Mouse (Mus musculus) spleen, postnatal 14 days (tissue): ENCODE measurements at regions not wholly inside any gene's neighbourhood (a gene's known extent, or its start where the extent isn't known, plus 50 kb on each side); places are given as distances from the start of the nearest gene placed in this dataset.

Experiments
- DNase-seq, 2 experiments: peaks; one replicate each; pipeline ENCODE4 v3.0.0; 2021 to 2022; ENCODE audit warnings: low spot score in 2 of 2

DNA sequence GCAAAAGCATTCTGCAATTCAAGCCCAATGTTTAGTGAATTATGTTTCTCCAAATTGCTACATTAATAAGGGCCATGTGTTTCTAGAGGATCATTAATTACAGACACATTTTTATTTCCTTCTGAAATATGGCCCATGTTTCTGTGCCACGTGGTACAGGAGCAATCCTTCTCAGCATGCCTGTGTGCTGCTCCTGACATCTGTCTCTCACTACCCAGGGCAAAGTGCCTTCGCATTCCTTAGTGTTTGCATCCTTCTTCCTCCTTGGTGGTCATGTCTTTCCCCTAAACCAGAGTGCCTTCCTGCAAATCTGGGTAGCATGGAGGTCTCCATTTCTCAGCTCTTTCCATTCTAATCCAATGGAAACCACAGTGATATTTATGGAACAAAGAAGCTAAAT is 832.7 kb upstream of the Fam160b2 start:
- no peak for DNase-seq
